Mouse (Mus musculus): ENCODE measurements around the gene Hspbap1.

DNA sequence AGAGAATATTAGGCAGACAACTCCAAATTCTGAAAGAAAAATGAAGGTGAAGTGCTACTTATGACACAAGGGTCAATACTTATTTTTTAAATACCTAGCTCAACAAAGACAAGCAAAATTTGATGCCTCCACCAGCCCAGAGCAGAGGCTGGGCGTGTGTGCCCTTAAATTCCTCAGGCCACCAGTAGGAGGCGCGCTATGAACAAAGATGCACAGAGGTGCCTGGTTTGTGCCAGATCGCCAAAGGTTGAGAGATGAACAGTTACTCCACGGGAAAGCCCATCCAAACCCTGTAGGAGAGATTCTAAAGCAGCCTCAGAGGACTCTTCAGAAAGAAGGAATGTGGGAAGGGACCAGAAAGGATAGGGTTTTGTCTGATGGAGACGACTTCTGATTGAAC, 36.1 kb upstream of the Hspbap1 start:
- TF ChIP-seq CTCF (IDR thresholded peaks at IDR 0.05; ENCODE audit: extremely low read depth, insufficient read depth, insufficient read length, insufficient replicate concordance) (peak; percentile 95), POLR2A (IDR thresholded peaks at IDR 0.05; ENCODE audit: low read depth, low read length) (no peak)

All from spleen, adult 2 months (tissue).